Mouse (Mus musculus): ENCODE data around the gene Pzp.

GRCm38 (mm10) chr6:128477495-128477894 is 49.0 kb downstream of the Pzp start:
- TF ChIP-seq POLR2A (IDR thresholded peaks at IDR 0.05; ENCODE audit: borderline replicate concordance, extremely low read depth, insufficient read depth, insufficient read length, poor library complexity, severe bottlenecking) (no peak), CTCF (IDR thresholded peaks at IDR 0.05; ENCODE audit: borderline replicate concordance, extremely low read depth, insufficient read depth, insufficient read length) (no peak)
